Mouse (Mus musculus) cerebellum, postnatal 10 days (tissue): Measurements from ENCODE around the gene Slc9a3r1.
A peak's percentile ranks its signal among the peaks of the same experiment; 100 is the strongest.

Experiments
- DNase-seq, 2 experiments: peaks; one replicate each; pipeline ENCODE4 v3.0.0; 2021; ENCODE audit warnings: mixed read lengths in 2 of 2

Gene Slc9a3r1

DNA sequence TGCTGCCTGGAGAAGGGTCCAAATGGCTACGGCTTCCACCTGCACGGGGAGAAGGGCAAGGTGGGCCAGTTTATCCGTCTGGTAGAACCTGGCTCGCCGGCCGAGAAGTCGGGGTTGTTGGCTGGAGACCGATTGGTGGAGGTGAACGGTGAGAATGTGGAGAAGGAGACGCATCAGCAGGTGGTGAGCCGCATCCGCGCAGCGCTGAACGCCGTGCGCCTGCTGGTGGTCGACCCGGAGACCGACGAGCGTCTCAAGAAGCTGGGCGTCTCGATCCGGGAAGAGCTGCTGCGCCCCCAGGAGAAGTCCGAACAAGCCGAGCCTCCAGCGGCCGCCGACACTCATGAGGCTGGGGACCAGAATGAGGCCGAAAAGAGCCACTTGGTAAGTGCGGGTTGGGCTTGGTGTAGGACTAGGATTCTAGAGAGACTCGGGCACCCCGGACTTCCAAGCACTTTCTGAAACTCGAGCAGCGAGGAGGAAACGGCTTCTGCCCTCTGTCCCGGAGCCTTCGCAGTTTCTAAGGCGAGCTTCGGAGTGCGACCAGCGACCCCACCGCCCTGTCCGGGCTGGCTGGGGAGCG lies 518 bp downstream of the Slc9a3r1 start:
- peak; percentile 62 to 68 for DNase-seq

DNA sequence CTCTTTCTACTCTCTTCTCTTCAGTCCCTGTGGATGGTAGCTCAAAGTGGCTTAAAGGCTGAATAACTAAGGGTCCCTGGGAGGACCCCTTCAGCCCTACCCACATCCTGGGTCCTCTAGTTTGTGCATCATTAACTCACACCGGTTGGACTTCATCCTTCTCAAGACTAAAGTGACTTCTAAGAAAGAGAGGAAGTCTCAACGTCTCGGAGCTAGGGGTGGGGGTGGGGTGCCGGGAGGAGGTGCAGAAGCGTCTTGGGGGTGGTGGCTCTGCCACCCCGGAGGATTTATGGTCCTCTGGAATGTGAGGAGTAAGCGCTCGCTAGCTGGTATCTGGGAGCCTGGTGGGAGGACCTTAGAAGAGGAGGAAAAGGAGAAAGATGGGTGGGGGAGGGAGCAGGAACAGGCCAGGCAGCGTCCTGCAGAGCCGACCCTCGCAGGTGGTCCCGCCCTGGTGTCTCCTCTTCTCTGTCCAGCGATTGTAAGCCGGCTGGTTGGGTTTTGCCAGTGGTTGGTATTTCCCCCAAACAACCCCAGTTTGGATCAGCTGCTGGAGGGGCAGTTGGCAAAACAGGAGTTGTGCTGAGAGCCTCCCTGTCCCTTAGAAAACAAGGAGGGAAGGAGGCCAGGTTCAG lies 1.3 kb downstream of the Slc9a3r1 start:
- DNase-seq: peak in 1 of 2 experiments; percentile 32

DNA sequence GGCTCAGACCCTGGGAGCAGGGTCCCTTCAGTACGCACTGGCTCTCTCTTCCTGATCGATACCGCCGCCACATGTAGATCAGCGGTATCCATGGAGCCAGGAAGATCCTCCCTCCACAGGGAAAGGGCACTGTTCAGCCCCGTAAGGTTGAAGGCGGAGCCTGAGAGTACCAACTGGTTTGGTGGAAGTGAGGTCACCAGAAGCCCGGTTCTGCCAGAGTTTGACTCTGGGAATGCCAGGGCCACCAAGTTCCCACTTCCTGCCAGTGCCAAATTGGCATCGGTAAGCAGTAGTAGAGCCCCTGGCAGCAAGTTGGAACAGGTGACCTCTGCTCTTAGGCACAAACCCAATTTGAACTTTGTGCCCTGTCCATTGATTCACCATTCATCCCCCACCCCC lies 1.8 kb downstream of the Slc9a3r1 start:
- DNase-seq: peak; percentile 47 to 50

DNA sequence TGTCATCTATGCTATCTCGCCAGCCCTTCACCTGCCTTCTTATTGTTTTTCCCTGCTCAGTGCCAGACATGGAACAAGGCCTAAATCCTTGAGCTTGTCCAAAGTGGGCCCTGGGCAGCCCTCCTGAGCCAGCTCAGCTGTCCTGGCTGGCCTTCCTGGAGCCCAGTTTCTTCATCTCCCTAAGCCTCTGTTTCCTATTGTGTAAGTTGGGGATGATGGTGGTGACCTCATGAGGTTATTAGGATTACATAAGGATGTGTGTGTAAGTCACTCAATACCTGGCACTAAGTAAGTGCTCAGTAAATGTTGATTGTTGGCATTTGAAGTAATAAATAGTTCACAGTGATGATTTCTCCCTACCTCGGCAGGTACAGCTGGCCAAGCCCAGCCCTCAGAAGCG lies 3.6 kb downstream of the Slc9a3r1 start:
- DNase-seq: no peak

DNA sequence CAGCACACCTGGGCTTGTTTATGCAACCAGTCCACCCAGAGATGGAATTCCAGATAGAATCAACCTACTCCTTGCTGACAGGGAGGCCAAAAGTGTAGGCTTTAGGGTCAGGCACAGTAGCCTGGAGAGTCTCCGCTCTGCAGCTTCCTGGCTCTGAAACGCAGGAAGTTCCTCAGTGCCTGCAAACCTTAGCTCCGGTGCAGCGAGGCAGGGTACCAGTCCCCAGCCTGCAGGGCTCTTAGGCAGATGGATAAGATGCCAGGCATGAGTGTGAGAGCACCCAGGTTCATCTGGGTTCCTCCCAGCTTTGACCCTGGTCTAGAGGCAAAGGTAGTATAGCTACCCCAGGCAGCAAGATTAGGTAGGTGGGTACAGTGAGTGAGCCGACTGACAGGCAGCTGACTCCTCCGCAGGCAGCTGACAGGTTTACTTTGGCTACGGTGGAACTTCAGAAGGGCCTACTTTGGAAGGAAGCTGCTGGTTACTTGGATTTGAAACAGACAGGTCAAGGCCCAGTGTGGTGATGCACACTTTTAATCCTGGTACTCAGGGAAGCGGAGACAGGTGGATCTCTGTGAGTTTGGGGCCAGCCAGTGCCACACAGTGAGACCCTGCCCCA lies 4.6 kb downstream of the Slc9a3r1 start:
- DNase-seq: no peak

DNA sequence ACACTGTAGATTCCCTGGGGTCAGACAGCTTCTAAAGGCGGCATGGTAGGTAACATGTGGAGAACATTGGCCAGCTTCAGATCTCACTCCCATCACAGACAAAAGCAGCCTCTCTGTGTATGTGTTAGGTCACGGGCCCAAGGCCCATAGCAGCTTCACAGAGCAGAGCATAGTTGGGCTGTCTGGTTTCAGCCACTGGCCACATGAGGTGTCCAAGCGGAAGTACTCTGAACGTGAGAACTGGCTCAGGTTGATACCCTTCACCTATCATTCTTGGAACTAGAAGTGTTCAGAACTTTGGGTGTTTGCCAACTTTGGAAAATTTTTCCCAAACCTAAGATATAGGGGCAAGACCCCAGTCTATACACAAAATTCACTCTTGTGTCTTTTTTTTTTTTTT lies 6.3 kb downstream of the Slc9a3r1 start:
- DNase-seq: no peak

DNA sequence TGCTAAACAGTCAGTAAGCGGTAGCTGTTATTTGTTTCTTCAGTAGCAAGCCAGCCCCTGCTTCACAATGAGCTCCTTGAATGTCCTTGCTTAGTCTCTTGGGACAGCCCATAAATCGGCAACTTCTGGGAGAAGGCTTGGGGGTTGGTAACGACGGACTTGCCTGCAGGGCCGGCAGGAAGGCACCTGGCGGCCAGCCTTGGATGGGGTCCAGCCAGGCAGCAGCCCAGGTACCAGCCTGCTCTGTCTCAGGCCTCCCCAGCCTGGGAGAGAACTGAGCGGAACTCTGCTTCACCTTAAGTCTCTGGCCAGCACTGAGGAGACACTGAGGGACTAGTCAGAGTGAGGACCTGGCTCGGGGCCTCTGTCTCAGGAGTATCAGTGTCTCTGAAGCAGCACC lies 8.0 kb downstream of the Slc9a3r1 start:
- DNase-seq: no peak

DNA sequence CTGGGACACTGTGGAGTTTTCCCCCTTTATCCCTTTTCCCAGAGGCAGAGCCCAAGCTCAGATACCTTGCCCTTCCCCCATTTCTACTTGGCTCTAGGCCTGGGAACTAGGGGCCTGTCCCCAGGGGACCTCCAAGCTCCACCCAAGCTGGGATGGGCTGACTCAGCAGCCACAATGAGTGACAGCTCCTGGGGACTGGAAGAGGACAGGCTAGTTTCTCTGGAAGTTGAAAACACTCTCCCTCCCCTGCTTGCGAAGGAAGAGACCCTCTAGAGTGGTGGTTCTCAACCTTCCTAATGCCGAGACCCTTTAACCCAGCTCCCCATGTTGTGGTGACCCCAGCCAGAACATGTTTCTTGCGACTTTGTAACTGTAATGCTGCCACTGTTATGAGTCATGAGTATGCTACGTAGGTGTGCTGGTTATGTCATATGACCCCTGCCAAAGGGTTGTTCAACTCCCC lies 9.7 kb downstream of the Slc9a3r1 start:
- DNase-seq: peak in 1 of 2 experiments; percentile 61

DNA sequence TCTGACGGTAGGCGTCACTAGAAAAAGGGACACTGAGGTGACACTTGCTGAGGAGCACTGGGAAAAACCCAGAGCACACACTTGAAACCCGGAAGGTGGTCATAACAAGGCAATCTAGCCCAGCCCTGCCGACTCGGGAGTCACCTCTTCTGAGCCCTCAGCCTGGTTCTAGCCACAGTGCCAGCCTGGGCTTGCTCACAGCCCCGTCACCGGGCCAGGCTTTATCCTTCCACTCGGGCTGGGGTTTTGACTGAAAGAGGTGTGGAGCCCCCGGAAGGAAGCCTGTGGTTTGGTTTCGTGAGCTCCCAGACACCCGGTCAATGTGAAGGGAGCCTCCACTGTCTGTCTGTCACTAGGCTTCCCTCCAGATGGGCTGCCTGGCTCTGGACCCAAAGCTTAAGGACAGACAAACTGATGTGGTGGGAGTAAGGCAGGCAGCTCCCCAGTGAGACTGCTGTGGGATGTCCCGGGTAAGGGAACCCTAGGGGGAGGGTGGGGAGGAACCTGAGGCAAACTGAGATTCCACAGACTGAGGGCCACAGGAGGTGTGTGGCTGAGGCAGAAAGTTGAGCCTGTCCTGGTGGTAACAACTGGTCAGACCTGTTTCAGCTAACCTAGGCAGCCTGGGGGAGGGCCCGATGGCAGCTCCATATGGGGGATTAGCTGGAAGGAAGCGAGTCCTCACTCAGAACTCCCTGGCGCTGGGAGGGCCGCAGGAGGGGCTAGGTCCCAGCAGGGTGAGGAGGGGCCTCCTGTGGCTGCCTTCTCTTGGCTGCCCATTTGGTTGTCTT lies 10.6 kb downstream of the Slc9a3r1 start:
- no peak for DNase-seq

DNA sequence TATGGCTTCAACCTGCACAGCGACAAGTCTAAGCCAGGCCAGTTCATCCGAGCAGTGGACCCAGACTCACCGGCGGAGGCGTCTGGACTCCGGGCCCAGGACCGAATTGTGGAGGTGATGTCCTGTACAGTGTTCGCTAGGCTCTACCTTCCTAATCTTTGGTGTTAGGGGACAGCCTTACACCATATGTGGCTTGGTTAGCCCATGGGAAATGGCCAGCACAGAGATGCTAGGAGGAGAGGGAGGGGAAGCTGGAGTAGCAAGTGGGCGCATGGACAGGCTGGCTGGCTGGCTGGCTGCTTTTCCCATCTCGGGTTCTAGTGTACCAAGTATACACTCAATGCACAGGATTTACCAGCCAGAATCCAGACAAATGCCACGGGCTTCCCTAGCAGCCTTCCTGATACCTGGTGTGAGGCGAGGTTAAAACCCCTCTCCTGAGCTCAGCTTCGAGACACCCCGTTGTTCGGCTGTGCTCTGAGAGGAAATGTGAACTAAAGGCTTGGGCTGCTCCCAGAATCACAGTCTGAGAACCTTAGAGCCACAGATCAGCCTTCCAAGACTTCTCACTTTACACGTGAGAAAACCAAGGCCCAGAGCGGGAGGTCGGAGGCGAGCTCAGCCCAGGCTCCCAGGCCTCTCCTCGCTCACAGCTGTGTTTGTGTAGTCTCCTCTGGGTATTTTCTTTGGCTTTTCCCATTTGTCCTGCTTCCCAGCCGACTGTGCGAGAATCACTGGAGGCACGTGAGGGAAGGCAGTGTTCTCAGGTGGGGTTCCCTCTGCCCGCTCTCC lies 13.5 kb downstream of the Slc9a3r1 start:
- no peak for DNase-seq

DNA sequence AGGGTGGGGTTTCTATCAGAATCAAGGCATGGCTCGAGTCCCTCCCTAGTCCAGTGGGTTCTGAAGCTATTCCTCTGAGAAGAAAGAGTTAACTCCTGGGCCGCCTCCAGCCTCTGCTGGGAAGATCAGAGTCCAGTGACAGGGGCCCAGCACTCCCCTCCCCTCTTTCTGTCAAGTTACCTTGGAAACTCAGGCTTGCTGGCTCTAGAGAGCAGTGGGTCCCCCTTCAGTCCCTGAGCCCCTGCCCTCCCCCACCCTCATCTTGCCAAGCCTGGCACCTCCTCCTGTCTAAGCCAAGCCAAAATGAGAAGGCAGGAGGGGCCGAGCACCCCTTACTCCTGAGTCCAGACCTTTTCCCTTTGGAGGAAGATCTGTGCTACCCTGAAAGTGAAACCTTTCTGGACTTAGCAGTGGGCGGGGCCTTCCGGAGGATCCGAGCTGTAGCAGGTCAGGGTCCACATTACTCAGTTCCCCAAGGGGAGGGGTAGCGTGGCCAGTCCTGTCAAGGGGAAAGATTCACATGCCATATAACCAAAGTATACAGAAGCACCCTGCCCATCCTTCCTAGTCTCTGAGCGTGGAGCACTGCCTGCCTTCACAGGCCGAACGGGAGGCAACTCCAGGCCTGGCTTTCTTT lies 14.5 kb downstream of the Slc9a3r1 start:
- peak; percentile 61 to 74 for DNase-seq

DNA sequence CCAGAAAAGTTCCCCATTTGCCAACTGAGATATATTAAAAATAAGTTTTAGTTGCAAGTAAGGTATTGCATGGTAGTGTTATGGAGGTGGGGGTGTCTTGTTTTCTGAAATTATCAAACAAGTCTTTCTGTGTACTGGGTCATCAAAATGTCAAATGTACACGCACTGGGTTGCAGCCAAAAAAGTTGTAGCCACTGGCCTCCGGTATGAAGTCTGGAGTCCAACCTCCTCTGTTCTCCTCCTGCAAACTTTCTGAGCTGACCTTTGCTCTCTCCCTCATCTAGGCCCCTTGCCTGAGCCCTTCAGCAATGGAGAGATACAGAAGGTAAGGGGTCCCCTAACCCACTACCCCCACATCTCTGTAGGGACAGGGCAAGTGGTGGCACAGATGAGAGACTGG lies 15.6 kb downstream of the Slc9a3r1 start:
- DNase-seq: no peak

DNA sequence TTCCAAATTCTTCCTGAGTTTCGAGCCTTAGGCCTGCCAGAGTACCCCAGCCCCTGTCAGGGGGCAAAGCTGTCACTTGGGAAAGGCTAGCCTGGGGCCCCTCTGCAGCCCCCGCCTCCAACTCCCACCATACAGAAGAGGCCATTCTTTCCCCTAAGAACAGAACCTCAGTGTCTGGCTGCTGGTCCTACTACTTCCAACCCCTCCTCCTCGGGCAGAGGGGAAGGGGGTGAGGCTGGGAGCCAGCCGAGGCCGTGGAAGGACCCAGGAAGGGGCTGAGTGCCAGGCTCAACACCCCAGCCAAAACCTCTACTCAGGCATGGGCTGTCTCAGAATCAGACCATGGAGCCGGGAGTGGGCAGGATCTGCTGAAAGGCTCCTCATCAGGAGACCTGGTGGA lies 16.1 kb downstream of the Slc9a3r1 start:
- DNase-seq: peak; percentile 82 to 89

DNA sequence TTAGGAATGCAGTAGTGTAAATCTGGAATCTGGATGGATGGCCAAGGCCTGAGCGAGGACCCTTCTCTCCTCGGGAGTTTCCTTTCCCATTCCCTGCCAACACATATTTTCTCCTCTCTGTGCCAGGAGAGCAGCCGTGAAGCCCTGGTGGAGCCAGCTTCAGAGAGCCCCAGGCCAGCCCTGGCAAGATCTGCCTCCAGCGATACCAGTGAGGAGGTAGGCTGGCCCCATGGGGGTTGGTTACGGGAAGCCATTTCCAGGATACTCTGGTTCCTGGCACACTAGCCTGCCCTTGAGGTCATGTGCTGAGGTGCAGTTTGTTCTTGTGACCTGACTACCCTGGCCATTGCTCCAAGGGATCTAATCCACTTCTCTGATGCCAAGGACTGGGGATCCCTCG lies 16.7 kb downstream of the Slc9a3r1 start:
- DNase-seq: peak; percentile 64 to 75

DNA sequence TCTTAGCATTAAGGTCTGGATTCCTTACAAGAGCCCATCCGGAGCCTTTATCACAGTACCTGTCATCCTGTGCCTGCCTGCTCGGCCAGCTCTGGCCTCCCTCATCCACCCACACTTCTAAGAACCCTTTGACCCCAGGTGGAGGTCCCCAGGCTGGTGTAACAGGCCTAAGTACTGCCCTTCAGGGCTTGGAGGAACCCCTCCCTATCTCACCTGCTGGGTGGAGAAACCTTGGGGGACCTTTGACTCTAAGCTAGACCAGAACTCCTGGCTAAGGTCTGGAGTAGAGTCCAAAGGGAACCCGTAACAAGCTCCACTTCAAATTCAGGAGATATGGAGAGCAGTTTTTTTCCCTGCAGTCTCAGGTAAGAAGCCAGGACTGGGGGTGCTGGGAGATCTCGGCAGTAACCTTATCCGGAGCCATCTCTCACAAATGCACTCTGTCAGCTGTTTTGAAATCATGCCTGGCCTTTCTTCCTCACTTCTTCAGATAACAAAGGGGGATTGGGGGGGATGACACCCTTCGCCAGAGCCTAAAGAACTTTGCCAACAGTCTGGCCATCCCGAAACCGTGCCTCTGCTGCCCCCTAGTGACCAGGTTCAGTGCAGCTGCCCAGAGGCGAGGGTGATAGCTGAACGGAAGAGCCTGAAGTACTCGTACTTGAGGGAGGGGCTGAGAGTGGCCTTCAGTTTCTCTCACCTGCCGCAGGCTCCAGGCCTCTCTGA lies 18.9 kb downstream of the Slc9a3r1 start:
- DNase-seq: peak; percentile 93 to 96

DNA sequence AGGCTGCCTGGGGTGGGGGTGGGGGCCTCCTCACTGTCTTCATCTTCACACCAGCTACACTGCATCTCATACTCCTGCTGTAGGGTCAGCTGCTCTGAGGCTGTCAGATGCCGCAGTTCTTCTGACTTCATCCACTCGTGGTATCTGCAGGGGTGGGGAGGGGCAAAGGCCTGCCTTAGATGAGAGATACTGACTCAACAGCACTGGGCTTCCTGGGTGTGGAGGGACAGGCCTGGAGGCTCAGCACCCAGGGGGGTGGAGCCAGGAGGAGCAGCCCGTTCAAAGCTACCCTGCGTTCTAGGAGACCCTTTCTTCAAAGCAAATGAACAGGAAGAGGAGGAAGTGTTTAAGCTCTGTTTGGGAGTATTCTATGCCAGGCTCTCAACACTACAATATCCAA lies 21.8 kb downstream of the Slc9a3r1 start:
- DNase-seq: no peak

DNA sequence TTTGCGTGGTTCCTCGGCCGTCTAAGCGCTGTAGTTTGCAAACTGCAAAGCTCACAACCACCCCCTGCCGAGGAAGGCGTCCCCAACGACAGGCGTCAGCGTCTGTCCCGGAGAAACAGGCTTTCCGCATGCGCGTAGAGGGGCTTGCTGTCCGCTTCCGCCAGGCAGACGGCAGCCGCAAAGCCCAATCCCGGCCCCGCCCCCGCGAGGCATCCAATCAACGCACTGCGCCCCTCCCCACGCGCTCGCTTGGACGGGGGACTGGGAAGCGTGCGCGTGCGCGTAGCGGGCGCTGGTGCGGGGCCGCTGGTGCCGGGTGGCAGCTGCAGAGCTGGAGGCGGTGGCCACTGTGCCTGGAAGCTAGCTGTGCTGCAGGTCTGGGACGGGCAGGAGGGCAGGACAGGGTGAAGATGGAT lies 24.1 kb downstream of the Slc9a3r1 start, which contains the start of gene Tmem104:
Tmem104 (plus strand) TSS at position 264 of the 416 bp plus-strand sequence.
- DNase-seq: peak; percentile 100

DNA sequence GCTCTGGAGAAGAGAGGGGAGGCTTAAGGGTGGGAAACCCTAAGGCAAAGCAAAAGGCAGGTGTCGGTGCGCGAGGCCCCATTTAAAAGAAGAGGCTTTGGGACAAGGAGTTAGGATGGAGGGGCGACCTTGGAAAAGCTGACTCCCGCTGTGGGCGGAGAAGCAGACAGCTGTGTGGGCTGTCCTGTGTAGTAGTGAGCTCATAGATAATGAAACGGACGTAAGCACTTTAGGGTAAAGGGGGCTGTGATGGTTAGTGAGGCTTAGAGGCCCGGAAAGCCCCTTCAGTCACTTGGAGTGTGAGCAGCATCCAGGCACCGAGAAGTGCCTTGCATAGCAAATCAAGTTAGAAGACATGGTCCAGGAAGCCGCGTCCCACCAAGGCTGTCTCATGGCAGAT lies 24.6 kb downstream of the Slc9a3r1 start, which contains the start of gene Nat9:
Nat9 (minus strand) TSS at position 167 of the 400 bp plus-strand sequence.
- DNase-seq: no peak

DNA sequence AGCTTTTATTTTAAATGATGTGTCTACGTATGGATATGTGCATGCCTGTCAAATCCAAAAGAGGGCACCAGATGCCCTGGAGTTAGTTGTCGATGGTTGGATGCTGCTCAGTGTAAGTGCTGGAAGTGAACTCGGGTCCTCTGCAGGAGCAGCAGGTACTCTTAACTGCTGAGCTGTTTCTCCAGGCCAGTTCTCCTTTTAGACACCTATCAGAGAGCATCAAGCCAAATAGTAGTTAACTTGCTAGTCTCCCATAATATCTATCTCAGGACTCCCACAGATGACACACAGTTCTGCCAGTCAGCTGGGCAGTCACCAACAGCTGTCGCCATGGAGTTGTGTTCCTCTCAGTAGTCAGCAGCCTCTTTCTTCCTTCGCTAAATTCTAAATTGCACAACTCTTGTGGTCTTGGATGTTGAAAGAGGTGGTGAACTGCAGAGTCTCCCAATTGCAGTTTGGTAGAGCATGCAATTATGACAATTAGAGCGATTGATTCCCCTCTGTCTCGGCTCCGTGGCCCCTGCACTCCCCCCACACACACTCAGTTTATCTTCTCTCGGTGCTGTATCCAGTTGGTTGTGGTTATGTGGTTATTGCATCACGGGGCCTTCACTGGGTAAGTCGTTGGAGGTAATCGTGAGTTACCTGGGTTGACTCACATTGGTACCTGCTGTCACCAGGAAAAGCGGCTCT lies 25.5 kb downstream of the Slc9a3r1 start:
- no peak for DNase-seq

DNA sequence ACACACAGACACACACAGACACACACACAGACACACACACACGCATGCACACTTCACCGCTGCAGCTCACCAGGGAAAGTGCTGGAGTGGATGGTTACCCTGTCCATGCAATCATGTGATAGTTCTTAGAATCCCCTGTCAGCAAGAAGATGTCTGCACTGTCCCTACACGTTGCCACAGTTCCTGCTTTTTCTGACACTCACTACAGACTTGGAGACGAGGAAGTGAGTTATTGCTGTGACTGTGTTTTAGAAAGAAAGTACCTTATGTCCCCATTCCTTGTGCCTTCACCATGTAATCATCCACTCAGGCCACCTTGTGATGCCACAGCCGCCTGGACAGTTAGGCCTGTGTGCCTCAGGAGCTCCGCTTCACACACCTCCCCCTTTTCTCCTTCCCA lies 26.2 kb downstream of the Slc9a3r1 start:
- no peak for DNase-seq

DNA sequence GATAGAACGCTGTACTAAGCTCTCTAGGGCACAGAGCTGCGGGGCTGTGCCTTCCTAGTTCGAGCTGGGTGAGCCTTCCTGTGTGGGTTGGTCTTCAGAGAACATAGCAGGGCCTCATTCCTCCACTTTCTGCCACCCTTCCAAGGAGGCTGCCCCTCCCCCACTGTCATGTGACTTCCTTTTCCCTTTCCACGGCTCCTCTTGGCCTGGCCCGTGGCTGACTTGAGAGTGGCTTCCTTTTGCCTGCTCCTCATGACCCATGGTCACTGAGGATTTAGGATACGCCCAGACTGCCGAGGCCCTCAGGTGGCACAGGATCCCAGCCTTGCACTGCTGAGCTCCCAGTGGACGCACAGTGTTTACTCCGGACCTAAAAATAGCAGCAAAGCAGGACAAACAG lies 29.0 kb downstream of the Slc9a3r1 start:
- peak in 1 of 2 experiments; percentile 42 for DNase-seq
